Mouse (Mus musculus): ENCODE results near the gene Arpc4. TPM values are rescaled to one million over a fixed set of nuclear protein-coding genes. Genes with fewer than 3 reads are reported as not detected.

The Arpc4 gene
- total RNA-seq, 2 experiments from 2014 or later, result 54.8 to 100 TPM

- ATAC-seq (replicated peaks; ENCODE audit: low FRiP score, poor library complexity, severe bottlenecking), result no peak
Observed at GRCm38 (mm10) chr6:113396270-113397030, 18.5 kb downstream of the Arpc4 start.

- no peak for ATAC-seq (replicated peaks; ENCODE audit: low FRiP score, poor library complexity, severe bottlenecking)
Observed at GRCm38 (mm10) chr6:113402094-113402493, 24.2 kb downstream of the Arpc4 start.

- ATAC-seq (replicated peaks; ENCODE audit: low FRiP score, poor library complexity, severe bottlenecking), result no peak
Observed at GRCm38 (mm10) chr6:113404649-113405448, 26.9 kb downstream of the Arpc4 start.

- ATAC-seq (replicated peaks; ENCODE audit: low FRiP score, poor library complexity, severe bottlenecking), result no peak
Observed at GRCm38 (mm10) chr6:113405483-113405882, 27.6 kb downstream of the Arpc4 start.

GRCm38 (mm10) chr6:113406683-113407082 is 28.8 kb downstream of the Arpc4 start:
- ATAC-seq (replicated peaks; ENCODE audit: low FRiP score, poor library complexity, severe bottlenecking), result no peak

GRCm38 (mm10) chr6:113410001-113410400 is 32.1 kb downstream of the Arpc4 start:
- ATAC-seq (replicated peaks; ENCODE audit: low FRiP score, poor library complexity, severe bottlenecking), result no peak

GRCm38 (mm10) chr6:113416416-113416815 is 38.5 kb downstream of the Arpc4 start:
- no peak for ATAC-seq (replicated peaks; ENCODE audit: low FRiP score, poor library complexity, severe bottlenecking)

- peak; percentile 62 for ATAC-seq (replicated peaks; ENCODE audit: low FRiP score, poor library complexity, severe bottlenecking)
Observed at GRCm38 (mm10) chr6:113418441-113419198, 40.7 kb downstream of the Arpc4 start.

- peak; percentile 96 for ATAC-seq (replicated peaks; ENCODE audit: low FRiP score, poor library complexity, severe bottlenecking)
Observed at GRCm38 (mm10) chr6:113419199-113419587, 41.3 kb downstream of the Arpc4 start, which contains the start of gene Rpusd3. Gene Rpusd3 (minus strand): TSS chr6:113419340.

GRCm38 (mm10) chr6:113423000-113423399 is 45.1 kb downstream of the Arpc4 start:
- no peak for ATAC-seq (replicated peaks; ENCODE audit: low FRiP score, poor library complexity, severe bottlenecking)

GRCm38 (mm10) chr6:113424187-113424586 is 46.3 kb downstream of the Arpc4 start:
- no peak for ATAC-seq (replicated peaks; ENCODE audit: low FRiP score, poor library complexity, severe bottlenecking)

- no peak for ATAC-seq (replicated peaks; ENCODE audit: low FRiP score, poor library complexity, severe bottlenecking)
Observed at GRCm38 (mm10) chr6:113426696-113427095, 48.8 kb downstream of the Arpc4 start.

- ATAC-seq (replicated peaks; ENCODE audit: low FRiP score, poor library complexity, severe bottlenecking), result peak; percentile 65
Observed at GRCm38 (mm10) chr6:113427397-113427796, 49.5 kb downstream of the Arpc4 start.

- no peak for ATAC-seq (replicated peaks; ENCODE audit: low FRiP score, poor library complexity, severe bottlenecking)
Observed at GRCm38 (mm10) chr6:113428006-113428405, 50.1 kb downstream of the Arpc4 start.

- ATAC-seq (replicated peaks; ENCODE audit: low FRiP score, poor library complexity, severe bottlenecking), result no peak
Observed at GRCm38 (mm10) chr6:113429965-113430364, 52.0 kb downstream of the Arpc4 start.

GRCm38 (mm10) chr6:113430846-113431245 is 52.9 kb downstream of the Arpc4 start:
- no peak for ATAC-seq (replicated peaks; ENCODE audit: low FRiP score, poor library complexity, severe bottlenecking)

- no peak for ATAC-seq (replicated peaks; ENCODE audit: low FRiP score, poor library complexity, severe bottlenecking)
Observed at GRCm38 (mm10) chr6:113431801-113432200, 53.9 kb downstream of the Arpc4 start.

GRCm38 (mm10) chr6:113433661-113434060 is 55.7 kb downstream of the Arpc4 start:
- ATAC-seq (replicated peaks; ENCODE audit: low FRiP score, poor library complexity, severe bottlenecking), result no peak

- ATAC-seq (replicated peaks; ENCODE audit: low FRiP score, poor library complexity, severe bottlenecking), result no peak; the same call in 1 of the 2 replicates
Observed at GRCm38 (mm10) chr6:113434691-113435090, 56.8 kb downstream of the Arpc4 start.

GRCm38 (mm10) chr6:113435664-113436205 is 57.8 kb downstream of the Arpc4 start, which contains the start of gene Cidec:
Gene Cidec (minus strand): TSS chr6:113435760.
- ATAC-seq (replicated peaks; ENCODE audit: low FRiP score, poor library complexity, severe bottlenecking), result no peak
